ENCODE assay signal across 8 mouse cellular contexts in the genomic region with DNA sequence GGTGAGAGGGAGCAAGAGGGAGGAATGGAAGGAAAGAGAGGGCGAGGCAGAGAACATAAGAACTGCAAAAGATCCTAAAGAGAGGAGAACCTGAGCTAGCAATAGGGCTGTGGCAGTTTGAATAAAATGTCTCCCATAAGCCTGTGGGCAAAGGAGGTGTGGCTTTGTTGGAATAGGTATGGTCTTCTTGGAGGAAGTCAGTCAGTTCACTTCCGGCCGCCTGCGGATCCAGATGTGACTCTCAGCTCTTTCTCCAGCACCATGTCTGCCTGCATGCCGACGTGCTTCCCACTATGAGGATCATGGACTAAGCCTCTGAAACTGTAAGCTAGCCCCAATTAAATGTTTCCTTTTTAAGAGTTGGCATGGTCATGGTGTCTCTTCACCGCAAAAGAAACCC. TPM values are rescaled to one million over a fixed set of nuclear protein-coding genes. Genes with fewer than 3 reads are reported as not detected.
DNase-seq lines count a peak whose midpoint lies in the region; ATAC-seq and TF ChIP-seq lines count a peak whose summit lies in the region.

A gene (plus strand): TSS at position 204 of the 400 bp plus-strand sequence.

- H3K27me3 ChIP-seq in kidney, embryonic 14.5 days (ENCODE audit: control insufficient read depth, insufficient read depth, low read length), result no peaks in the 10 kb centered on the region
- H3K27me3 ChIP-seq in heart, embryonic 11.5 days (ENCODE audit: control insufficient read depth, insufficient read depth, low read length), result no peaks in the 10 kb centered on the region
- no peaks in the 10 kb centered on the region for H3K27me3 ChIP-seq in limb, embryonic 11.5 days (ENCODE audit: control insufficient read depth, insufficient read depth, low read length)

- no peak for TF ChIP-seq CTCF in brain, embryonic 14.5 days (IDR thresholded peaks at IDR 0.05; ENCODE audit: borderline replicate concordance, extremely low read depth, insufficient read depth, insufficient read length)

- no peaks in the 10 kb centered on the region for H3K4me1 ChIP-seq in kidney, embryonic 14.5 days (ENCODE audit: control insufficient read depth, insufficient read depth, low read length)
- no peaks in the 10 kb centered on the region for H3K4me1 ChIP-seq in heart, embryonic 11.5 days (ENCODE audit: control insufficient read depth, insufficient read depth, low read length)
- no peaks in the 10 kb centered on the region for H3K4me1 ChIP-seq in limb, embryonic 11.5 days (ENCODE audit: control insufficient read depth, insufficient read depth, low read length)

- H3K36me3 ChIP-seq in kidney, embryonic 14.5 days (ENCODE audit: control insufficient read depth, insufficient read depth, low read length), result no peaks in the 10 kb centered on the region
- H3K36me3 ChIP-seq in heart, embryonic 11.5 days (ENCODE audit: control insufficient read depth, insufficient read depth, low read length), result no peaks in the 10 kb centered on the region
- no peaks in the 10 kb centered on the region for H3K36me3 ChIP-seq in limb, embryonic 11.5 days (ENCODE audit: control insufficient read depth, insufficient read depth, low read length)

- H3K27ac ChIP-seq in kidney, embryonic 14.5 days (ENCODE audit: low read depth, low read length), result no peak within 1 kb of the TSS
- H3K27ac ChIP-seq in heart, embryonic 11.5 days (ENCODE audit: low read depth, low read length), result no peak within 1 kb of the TSS
- no peak within 1 kb of the TSS for H3K27ac ChIP-seq in limb, embryonic 11.5 days (replicated peaks; ENCODE audit: low read depth, low read length)

- DNase-seq in kidney, adult 9 months, result no peak
- no peak for DNase-seq in brain, embryonic 14.5 days (ENCODE audit: low read depth)
- no peak for DNase-seq in limb, embryonic 11.5 days (ENCODE audit: low spot score)
- DNase-seq in natural killer cell, adult 2 months (ENCODE audit: low spot score in 2 of 2), result no peak
- no peak for DNase-seq in right cerebral cortex, postnatal 36 days (ENCODE audit: low spot score in 2 of 2)
- no peak for DNase-seq in kidney, adult 11 months

- TF ChIP-seq POLR2A in brain, embryonic 14.5 days (IDR thresholded peaks at IDR 0.05; ENCODE audit: borderline replicate concordance, extremely low read depth, insufficient read depth, insufficient read length, poor library complexity, severe bottlenecking), result no peak

- H3K4me2 ChIP-seq in kidney, embryonic 14.5 days (replicated peaks; ENCODE audit: low read depth, low read length), result no peak within 1 kb of the TSS
- H3K4me2 ChIP-seq in heart, embryonic 11.5 days, result no peak within 1 kb of the TSS
- H3K4me2 ChIP-seq in limb, embryonic 11.5 days (ENCODE audit: low read depth, severe bottlenecking), result no peak within 1 kb of the TSS

- no peak within 1 kb of the TSS for H3K4me3 ChIP-seq in kidney, embryonic 14.5 days (ENCODE audit: low read length)
- no peak within 1 kb of the TSS for H3K4me3 ChIP-seq in heart, embryonic 11.5 days (ENCODE audit: low read depth, low read length)
- H3K4me3 ChIP-seq in limb, embryonic 11.5 days (ENCODE audit: low read depth, low read length), result no peak within 1 kb of the TSS

- 93% methylated on average over 7 of the region's 7 CpGs for WGBS in kidney, embryonic 14.5 days
- 85% methylated on average over 7 of the region's 7 CpGs for WGBS in heart, embryonic 11.5 days (ENCODE audit: insufficient replicate concordance)
- 91% methylated on average over 7 of the region's 7 CpGs for WGBS in limb, embryonic 11.5 days

- no peak within 1 kb of the TSS for H3K9ac ChIP-seq in kidney, embryonic 14.5 days (ENCODE audit: low read depth, low read length)
- no peak within 1 kb of the TSS for H3K9ac ChIP-seq in heart, embryonic 11.5 days (ENCODE audit: low read depth, low read length)
- H3K9ac ChIP-seq in limb, embryonic 11.5 days (ENCODE audit: low read length), result no peak within 1 kb of the TSS

- no peaks in the 10 kb centered on the region for H3K9me3 ChIP-seq in kidney, embryonic 14.5 days (ENCODE audit: control insufficient read depth, low read length)
- H3K9me3 ChIP-seq in heart, embryonic 11.5 days (replicated peaks; ENCODE audit: control insufficient read depth, low read length), result no peaks in the 10 kb centered on the region
- H3K9me3 ChIP-seq in limb, embryonic 11.5 days (ENCODE audit: control insufficient read depth, low read length), result no peaks in the 10 kb centered on the region

- ATAC-seq in kidney, embryonic 14.5 days (ENCODE audit: low FRiP score, low TSS enrichment), result no peak
- ATAC-seq in heart, embryonic 11.5 days (replicated peaks; ENCODE audit: insufficient number of reproducible peaks, low FRiP score, low TSS enrichment), result no peak
- ATAC-seq in limb, embryonic 11.5 days (ENCODE audit: insufficient number of reproducible peaks, low FRiP score, low TSS enrichment, low read depth), result no peak

RNA-seq across cellular contexts. Expression of the gene that starts here (rescaled TPM):
- polyA plus RNA-seq in kidney, embryonic 14.5 days (2014; fragmentation: Nextera tagmentation; extraction: Ambion mirVana), result 15.1 and 22.0 TPM in 2 replicates
- polyA plus RNA-seq in brain, embryonic 14.5 days (2012; rRNA removed), result 25.5 and 42.7 TPM in 2 replicates
- polyA plus RNA-seq in heart, embryonic 11.5 days (2014; fragmentation: Nextera tagmentation; extraction: Ambion mirVana), result 11.9 and 14.9 TPM in 2 replicates
- 22.0 and 22.8 TPM in 2 replicates for polyA plus RNA-seq in limb, embryonic 11.5 days (2014; fragmentation: Nextera tagmentation; extraction: Ambion mirVana)
